Mouse (Mus musculus) liver, embryonic 18 days (tissue): Measurements from ENCODE around the gene Cdkn3. TPM values are rescaled to one million over a fixed set of nuclear protein-coding genes. Genes with fewer than 3 reads are reported as not detected.

ENCODE experiments used
- polyA plus RNA-seq: library from polyadenylated mRNA; depleted of rRNA; stranded (reverse); fragments of >200 nt; gene quantifications from 2 replicates; pipeline ENCODE4 v1.2.3, GENCODE M21; 2012; rRNA removed

Gene Cdkn3
- polyA plus RNA-seq: 23.5 and 24.1 TPM in 2 replicates

GRCm38 (mm10) chr14:46760355-46761029, at the start of gene Cdkn3:
TSS of gene Cdkn3 (plus strand) at chr14:46760541.

GRCm38 (mm10) chr14:46787787-46788504, 27.6 kb downstream of the Cdkn3 start, which contains the start of gene Cnih1:
TSS of gene Cnih1 (minus strand) at chr14:46788411.

Other genes starting within 250 kb of the Cdkn3 start
- gene Cnih1, start 27.9 kb downstream of the Cdkn3 start, polyA plus RNA-seq: 33.6 and 34.6 TPM in 2 replicates
- 14.0 and 15.1 TPM in 2 replicates for gene Gmfb, start 61.7 kb downstream of the Cdkn3 start, polyA plus RNA-seq
- 16.6 and 17.0 TPM in 2 replicates for gene Cgrrf1, start 71.6 kb downstream of the Cdkn3 start, polyA plus RNA-seq
- 0.83 and 0.95 TPM in 2 replicates for gene Samd4, start 122.3 kb downstream of the Cdkn3 start, polyA plus RNA-seq